Mouse (Mus musculus): Measurements from ENCODE around the gene Gm48552.
A peak's percentile ranks its signal among the peaks of the same experiment; 100 is the strongest.

The Gm48552 gene

DNA sequence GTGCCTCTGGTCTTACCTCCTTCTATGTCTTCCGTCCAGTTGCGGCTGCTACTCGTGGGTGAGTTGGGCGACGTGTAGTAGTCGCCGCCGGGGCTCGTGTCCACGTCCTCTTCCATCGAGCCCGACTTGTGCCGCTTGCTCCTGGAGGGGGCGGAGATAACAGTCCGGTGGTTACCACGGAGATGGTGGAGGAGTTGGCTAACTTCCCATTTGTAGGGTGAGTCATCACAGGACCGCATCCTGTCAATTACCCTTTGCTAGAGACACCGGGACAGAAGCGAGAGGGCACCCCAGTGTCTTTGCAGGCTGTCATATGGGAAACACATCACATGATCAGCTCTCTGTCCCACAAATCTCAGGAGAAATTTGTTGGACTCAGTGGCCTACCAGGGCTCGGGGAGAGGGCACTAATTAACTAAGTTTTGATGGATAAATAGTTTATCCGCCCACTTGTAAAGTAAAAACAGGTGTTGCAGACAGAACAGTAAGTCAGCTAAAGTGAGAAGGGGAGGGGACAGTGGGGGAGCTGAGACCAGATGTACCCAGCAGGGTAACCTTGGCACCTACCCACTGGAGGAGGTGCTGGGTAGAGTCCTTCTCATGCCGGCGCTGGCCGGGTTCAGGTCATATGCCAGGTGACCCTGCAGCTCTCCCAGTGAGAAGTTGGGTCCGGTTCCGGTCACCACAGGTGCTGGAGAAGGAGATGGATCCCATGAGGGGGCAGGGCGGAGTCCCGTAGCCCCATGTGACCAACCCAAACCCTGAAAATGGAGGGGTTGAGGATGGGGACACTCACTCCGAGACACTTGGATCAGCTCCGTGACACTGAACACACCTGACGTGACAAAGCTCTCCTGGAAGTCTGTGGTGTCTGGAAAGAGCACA lies 19.0 kb downstream of the Gm48552 start:
- peak; percentile 87 for DNase-seq

- DNase-seq = no peak
These were observed 19.6 kb downstream of the Gm48552 start for GRCm38 (mm10) chr10:81408424-81408729.

DNA sequence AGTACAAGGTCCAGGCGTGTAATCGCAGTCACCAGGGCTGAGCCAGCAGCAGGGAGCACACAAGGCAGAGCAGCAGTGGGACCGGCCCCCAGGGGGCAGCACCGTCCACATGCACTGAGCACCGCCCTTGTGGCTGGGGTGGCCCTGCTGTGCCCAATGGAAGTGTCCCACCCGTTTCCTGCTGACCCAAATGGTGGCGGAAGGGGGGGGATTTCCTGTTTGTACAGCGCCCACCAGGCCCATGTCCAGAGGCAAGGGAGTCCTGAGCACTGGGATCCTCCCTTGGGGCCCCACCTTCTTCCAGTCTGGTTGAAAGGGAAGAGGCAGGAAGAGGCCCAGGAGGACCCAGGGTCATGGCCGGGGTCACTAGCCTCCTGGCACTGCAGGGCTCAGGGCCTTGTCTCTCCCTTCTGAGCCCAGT lies 20.1 kb downstream of the Gm48552 start:
- peak; percentile 94 for DNase-seq

GRCm38 (mm10) chr10:81409330-81409729 lies 20.5 kb downstream of the Gm48552 start:
- no peak for DNase-seq

DNA sequence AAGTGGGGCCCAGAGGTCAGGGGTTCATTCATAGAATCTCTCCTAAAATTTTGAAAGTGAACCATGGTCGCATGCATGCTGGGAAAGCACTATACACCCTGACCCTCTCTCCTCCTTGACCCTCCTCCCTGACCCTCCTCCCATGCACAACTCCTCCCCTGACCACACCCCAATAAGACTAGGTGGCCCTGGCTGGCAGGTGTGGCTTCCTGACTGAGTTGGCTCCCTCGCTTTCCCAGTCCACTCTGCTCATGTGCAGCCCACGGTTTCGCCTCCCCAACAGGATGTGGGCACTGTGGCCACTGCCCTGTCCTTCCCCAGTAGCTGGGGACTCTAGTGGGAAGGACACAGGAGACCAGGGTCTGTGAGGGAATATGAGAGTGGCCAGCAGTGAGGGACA lies 21.5 kb downstream of the Gm48552 start:
- DNase-seq = no peak

GRCm38 (mm10) chr10:81410981-81411380 lies 22.2 kb downstream of the Gm48552 start:
- DNase-seq = peak; percentile 71

DNA sequence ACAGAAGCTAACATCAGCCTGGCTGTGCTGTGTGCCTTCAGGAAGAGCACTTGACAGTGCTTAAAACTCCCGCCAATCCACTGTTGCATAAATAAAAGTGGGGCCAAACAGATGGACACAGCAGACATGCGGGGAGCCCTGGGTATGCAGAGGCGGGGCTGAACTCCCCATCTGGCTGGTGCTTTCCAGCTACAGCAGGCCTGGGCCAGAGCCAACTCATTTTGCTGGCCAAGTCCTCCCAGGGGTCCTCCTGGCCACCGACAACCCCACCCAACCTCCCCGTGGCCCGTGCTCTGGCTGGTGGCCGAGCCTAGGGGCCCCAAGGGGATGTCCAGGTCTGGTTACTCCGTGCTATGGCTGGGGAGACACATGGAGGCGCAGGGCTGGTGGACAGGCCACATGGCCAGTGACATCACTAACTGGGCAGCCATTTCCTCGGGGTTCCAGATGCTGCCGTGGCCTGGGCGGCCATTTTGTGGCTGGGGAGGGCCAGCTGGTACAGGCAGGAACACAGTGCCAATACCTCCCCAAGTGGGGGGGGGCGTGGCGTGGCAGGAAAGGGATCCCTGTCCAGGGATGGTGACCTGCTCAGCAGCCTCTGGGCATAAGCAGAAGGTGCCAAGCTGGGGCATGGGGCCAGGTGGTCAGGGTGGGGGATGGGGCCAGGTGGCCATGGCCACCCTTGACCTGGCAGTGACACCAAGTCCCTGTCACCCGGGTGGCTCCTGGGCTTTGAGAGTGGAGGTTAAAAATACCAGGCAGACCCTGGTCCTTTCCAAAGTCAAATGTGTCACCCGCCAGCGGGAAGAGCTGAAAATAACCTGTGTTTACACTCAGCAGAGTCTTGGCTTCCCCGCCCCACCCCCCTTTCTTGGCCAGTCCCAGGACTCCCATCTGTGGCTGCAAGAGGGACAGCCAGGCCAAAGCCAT lies 22.9 kb downstream of the Gm48552 start:
- DNase-seq = peak; percentile 91

GRCm38 (mm10) chr10:81412586-81413309 lies 23.9 kb downstream of the Gm48552 start:
- DNase-seq = no peak

DNA sequence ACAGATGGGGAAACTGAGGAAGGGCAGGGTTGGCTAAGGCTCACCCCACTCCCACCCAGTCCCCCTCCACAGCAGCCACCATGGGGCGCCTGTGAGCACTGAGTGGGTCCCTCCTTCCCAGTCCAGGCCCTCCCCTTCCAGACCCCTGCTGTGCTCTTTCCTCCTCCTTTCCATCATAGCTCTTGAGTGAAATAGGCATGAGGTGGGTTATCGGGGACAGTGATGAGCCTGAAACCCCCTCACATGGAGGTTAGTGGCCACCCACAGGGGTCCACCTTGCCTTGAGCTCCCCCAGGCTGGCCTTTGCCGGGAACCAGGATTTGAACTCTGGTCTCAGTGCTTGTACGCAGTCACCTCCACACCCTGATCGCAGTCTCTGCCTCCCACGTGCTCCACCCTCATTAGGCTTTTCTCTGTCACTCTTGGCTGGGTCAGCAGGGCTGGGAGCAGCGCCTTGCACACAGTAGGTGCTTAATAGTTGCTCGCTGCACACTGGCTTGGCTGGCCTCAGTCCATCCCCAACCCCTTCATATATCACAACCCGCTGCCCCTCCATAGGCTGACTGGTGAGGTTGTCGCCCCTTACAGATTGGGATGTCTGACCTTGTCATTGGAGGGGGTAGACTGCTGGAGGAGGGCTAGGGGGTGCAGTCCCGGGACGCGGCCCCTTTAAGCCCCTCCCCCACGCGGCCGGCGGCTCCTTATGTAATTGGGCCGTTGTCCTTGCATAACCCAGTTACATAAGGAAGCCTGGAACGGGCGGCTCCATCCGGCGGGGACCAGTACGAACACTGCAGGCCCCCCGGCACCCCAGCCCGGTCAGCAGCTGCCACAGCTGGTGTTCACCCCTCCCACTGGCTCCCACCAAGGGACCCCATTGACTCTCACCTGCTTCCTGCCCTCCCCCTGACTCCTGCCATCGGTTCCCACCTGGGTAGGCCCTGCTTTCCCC lies 24.8 kb downstream of the Gm48552 start:
- DNase-seq = peak; percentile 96

DNA sequence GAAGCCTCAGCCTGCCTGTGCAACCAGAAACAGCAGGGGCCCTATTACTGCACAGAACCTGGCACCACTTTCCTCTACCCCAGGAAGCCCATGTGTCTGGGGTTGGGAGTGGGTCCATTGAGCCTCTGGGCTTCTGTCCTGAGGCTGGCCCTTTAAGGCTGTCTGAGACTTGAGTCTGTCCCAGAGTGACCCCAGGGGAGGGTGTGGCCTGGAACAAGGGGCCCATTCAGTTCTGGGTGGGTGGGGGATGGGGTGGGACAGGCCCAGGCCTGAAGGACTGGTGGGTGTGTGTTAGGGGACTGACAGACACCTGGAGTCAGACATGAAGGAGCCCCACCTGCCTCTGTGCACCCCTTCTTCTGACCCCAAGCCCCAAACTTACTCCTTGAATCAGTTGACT lies 25.9 kb downstream of the Gm48552 start:
- peak; percentile 78 for DNase-seq

DNA sequence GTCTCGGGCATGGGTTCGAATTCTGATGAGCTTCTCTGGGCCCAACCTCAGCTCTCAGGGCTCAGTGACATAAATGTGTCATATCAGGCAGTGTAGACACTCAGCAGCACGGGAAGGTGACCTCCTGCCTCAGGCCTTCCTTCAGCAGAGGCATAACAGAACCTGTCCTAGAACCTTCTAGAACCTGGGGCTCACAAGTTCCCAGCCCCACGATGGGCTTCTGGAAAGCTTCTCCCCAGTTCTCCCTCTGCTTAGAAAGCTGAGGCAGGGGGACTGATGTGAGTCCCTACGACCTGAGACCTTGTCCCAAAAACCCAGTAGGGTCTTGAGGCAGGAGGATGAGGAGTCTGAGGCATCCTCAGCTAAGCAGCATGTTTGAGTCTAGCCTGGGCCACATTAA lies 26.3 kb downstream of the Gm48552 start:
- no peak for DNase-seq

DNA sequence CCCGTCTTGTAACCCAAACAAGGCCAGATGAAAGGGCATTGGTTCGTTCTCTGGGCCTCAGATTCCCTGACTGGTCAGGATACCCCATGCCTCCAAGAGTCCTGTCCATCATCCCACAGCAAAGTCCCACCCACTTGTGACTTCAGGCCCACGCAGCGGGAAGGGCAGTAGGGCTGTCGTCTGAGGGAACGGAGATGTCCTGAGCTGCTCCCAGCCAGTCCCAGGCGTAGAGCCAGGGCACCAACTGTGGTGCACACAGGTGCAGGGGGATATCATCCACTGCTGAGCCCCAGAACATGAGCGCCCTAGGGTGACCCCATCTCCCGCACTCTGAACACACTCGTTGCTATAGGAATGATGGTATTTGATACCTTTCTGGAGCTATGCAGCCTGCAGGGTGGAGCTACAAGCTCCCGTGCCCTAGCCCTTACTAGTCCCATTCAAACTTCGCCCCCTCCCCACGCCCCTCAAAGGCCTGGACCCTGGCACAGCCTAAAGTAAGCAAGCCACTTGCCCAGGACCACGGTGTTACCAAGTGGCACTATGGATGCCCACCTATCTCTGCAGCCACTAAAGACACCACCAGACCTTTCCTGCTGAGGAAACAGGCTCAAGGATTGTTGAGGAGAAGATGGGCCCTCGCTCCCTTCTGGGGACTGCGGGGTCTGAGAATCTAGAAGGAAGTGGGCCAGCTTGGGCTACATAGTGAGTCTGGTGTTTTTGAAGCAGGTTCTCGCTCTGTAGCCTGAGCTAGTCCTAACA lies 26.9 kb downstream of the Gm48552 start:
- DNase-seq = peak; percentile 56

DNA sequence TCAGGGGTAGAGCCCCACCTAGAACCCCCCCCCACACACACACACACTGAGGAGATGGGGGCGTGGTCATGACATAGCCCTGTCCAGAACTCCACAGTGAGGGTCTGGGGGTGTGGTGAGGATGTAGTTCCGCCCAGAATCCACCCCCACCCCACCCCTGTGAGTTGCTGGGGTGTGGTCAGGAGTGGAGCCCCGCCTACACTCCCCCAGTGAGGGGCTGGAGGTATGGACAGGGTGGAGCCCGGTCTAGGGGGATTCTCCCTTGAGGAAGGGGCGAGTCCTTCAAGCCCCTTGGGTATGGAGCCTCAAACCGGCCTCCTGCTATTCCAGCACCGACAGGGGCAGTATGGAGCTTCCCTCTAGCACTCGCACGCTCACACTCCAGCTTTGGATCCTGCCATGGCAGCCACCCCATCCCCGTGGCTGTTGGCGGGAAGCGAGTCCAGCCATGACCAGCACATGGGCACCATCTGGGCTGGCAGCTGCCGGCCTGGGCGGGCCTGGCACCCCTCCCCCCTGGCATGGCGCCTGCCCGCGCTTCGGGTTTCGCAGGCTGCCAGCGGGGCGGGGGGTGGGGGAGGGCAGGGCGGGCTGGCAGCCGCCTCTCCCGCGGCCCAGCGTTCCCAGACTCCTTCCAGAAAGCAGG lies 27.9 kb downstream of the Gm48552 start:
- peak; percentile 89 for DNase-seq

GRCm38 (mm10) chr10:81417227-81418215 lies 28.7 kb downstream of the Gm48552 start:
- DNase-seq = no peak

DNA sequence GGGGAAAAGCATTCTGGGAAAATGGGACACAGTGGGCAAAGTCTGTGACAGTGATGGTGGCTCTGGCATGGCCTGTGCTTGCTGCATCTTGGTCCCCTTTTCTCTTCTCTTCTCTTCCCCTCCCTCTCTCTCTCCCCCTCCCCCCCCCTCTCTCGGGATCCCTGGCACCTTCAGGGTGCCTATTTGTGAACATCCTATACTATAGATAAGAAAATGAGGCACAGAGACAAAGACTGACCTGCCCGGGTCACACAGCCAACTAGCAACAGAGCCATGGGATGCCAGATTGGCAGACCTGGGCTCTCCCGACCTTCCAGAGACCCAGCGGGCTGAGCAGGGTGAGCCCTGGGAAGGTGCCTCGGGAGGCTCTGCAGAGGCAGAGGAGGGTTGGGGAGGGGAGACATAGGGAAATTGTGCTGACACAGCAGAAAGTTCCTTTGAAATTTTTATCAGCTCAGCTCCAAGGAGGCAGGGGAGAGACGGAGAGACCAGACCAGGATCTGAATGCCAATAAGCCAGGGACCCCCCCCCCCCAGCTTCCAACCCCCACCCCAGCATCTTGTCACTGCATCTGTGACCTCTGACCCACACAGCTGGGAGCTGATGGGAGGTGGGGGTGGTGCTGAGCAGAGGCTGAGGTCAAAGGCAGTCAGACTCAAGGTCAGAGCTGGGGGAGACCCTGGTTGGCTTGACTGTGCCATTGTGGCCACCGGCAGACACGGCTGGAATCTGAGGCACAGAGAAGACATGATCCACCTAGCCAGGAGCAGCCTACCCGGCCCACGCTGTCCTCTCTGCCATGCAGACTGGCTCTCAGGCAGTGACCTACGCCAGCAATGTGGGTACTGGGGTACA lies 29.6 kb downstream of the Gm48552 start:
- DNase-seq = peak; percentile 34

- peak; percentile 14 for DNase-seq
These were observed 30.5 kb downstream of the Gm48552 start for GRCm38 (mm10) chr10:81419111-81419928.

DNA sequence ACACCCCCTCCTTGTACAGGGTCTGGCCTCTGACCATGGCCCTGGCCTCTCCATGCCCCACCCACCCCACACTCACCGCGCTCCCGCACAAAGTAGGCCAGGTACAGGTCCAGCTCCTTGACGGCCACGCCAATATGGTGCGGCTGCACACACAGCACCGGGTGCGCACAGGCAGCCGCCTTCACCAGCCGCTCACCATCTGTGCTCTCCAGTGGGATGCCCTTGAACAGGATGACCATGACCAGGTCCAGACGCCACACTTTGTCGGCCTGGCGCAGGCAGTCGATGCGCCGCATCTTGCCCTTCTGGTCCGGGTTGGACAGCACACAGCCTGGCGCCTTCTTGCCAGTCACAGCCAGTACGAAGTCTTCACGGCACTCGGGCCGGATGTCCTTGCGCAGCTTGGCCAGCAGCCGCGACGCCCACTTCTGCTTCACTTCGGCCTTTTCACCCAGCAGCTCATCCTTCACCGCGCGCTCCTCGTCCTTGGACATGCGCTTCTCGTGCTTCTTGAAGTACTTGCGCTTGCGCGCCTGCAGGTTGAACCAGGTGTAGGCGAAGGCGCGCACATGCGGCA lies 31.5 kb downstream of the Gm48552 start:
- peak; percentile 44 for DNase-seq
